Mouse (Mus musculus) liver, embryonic 15.5 days (tissue): ENCODE data around the gene Cnmd. TPM values are rescaled to one million over a fixed set of nuclear protein-coding genes. Genes with fewer than 3 reads are reported as not detected.
A peak's percentile ranks its signal among the peaks of the same experiment; 100 is the strongest.

ENCODE experiments used
- ATAC-seq: fragments of 200-750 bp; cut with Nextera tagmentation; 2 replicates; pipeline ENCODE4 v1.8.0; 2017; ENCODE audit warnings: moderate number of reproducible peaks, mild to moderate bottlenecking, moderate library complexity; ENCODE audit not compliant: insufficient read depth
- H3K27ac ChIP-seq: fragments of 300-500 bp; sonication (generic); replicated peaks from 2 replicates; pipeline ENCODE4 v1.5.1; 2015; ENCODE audit warnings: mild to moderate bottlenecking, inconsistent platforms
- H3K27me3 ChIP-seq: fragments of 300-500 bp; sonication (generic); 2 replicates; pipeline ENCODE4 v1.6.1; 2015; ENCODE audit warnings: mild to moderate bottlenecking, inconsistent platforms
- H3K36me3 ChIP-seq: fragments of 300-500 bp; sonication (generic); replicated peaks from 2 replicates; pipeline ENCODE4 v1.6.1; 2015; ENCODE audit warnings: moderate library complexity, mild to moderate bottlenecking, inconsistent platforms
- H3K4me1 ChIP-seq: fragments of 300-500 bp; sonication (generic); replicated peaks from 2 replicates; pipeline ENCODE4 v1.6.1; 2015; ENCODE audit warnings: inconsistent platforms
- H3K4me2 ChIP-seq: fragments of 300-500 bp; sonication (generic); 2 replicates; pipeline ENCODE4 v1.6.1; 2015; ENCODE audit warnings: moderate library complexity, mild to moderate bottlenecking, inconsistent platforms
- H3K4me3 ChIP-seq: fragments of 300-500 bp; sonication (generic); replicated peaks from 2 replicates; pipeline ENCODE4 v1.5.1; 2015; ENCODE audit warnings: mild to moderate bottlenecking, inconsistent platforms
- H3K9ac ChIP-seq: fragments of 300-500 bp; sonication (generic); 2 replicates; pipeline ENCODE4 v1.6.1; 2015; ENCODE audit warnings: moderate library complexity, mild to moderate bottlenecking, inconsistent platforms
- H3K9me3 ChIP-seq: fragments of 300-500 bp; sonication (generic); replicated peaks from 2 replicates; pipeline ENCODE4 v1.6.1; 2016; ENCODE audit warnings: inconsistent platforms
- WGBS: fragments of 180-500 bp; shearing (Covaris S2); methylation state at CpG from one replicate; pipeline ENCODE4 v1.1.7; 2015; ENCODE audit warnings: mixed read lengths; ENCODE audit not compliant: insufficient replicate concordance; 5-methylcytosine and 5-hydroxymethylcytosine counted together
- polyA plus RNA-seq: library from polyadenylated mRNA; unstranded; fragments of >200 nt; fragmentation: Nextera tagmentation; extraction: Ambion mirVana; gene quantifications from 2 replicates; pipeline ENCODE4 v1.2.1, GENCODE M21; 2015

Cnmd gene
- polyA plus RNA-seq, 1 experiment from 2014 or later = 1.1 TPM

DNA sequence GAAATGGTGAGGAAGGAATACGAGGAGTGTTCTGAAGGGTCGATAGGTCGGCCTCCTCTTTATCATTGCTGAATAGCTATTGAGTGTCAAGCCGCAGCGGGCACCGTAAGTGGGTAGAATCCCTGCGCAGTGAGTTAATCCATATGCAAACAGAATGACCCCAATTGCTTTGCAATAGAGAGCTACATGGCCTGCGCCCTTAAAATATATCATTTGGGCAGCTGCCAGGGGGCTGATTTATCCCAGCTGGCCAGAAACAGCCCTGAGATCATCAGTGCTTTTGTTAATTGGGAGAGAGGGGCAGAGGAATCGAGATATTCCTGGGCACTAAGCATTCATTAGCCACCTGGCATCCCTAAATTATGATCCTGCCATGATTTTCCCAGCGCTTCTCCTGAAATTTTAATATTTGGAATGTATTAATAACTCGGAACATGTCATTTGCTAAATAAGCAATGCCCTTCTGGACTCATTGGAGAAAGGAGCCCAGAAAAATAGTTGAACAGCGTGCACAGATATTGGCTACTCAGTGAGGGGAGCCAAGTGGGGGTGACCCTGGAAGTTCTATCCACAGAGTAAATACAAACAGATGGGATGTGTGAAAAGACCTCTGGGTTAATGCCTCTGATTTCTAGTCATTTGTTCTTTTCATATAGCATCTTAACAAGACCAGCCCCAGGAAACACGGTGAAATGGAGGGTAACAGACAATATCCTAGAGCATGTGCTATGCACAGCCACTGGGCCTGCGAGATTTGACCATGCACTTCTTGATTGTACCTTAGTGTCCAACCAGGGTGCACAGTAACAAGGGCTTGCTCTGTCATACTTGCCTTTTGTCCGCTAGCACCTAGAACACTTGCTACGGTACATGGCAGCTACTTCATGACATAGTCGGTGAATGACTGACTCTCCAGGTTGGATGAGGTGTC lies 11.4 kb upstream of the Cnmd start:
- Histone ChIP-seq H3K4me1 (no peaks in the 10 kb centered on the region), H3K27me3 (no peaks in the 10 kb centered on the region), H3K9me3 (no peaks in the 10 kb centered on the region), H3K4me3 (no peak overlapping the region), H3K36me3 (no peaks in the 10 kb centered on the region), H3K4me2 (no peak overlapping the region), H3K27ac (no peak overlapping the region), H3K9ac (no peak overlapping the region)
- 71% methylated on average over 17 of the region's 17 CpGs for whole genome bisulfite sequencing
- ATAC-seq = no peak

DNA sequence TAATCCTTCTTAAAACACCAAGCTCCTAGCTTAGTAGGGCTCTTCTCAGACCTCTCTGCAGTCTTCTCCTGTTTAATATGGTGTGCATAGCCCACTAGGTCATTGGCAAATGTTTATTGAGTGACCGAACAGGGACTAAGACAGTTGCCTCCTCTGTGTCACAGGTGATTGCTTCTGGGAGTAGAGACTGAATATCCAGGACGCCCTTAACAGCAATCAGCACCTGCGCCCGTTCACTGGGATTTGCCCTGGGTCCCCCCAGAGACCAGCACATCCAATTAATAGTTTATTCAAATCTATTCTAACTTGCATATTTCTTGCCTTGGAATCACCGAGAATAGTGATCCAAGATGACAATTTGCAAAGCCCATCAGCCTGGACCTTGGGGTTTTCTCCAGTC lies 10.6 kb upstream of the Cnmd start:
- no peak overlapping the region for H3K9ac ChIP-seq
- 66% methylated on average over 5 of the region's 5 CpGs for WGBS
- no peaks in the 10 kb centered on the region for H3K4me1 ChIP-seq
- H3K27ac ChIP-seq = no peak overlapping the region
- no peaks in the 10 kb centered on the region for H3K9me3 ChIP-seq
- H3K36me3 ChIP-seq = no peaks in the 10 kb centered on the region
- H3K27me3 ChIP-seq = no peaks in the 10 kb centered on the region
- H3K4me2 ChIP-seq = no peak overlapping the region
- no peak for ATAC-seq
- no peak overlapping the region for H3K4me3 ChIP-seq

DNA sequence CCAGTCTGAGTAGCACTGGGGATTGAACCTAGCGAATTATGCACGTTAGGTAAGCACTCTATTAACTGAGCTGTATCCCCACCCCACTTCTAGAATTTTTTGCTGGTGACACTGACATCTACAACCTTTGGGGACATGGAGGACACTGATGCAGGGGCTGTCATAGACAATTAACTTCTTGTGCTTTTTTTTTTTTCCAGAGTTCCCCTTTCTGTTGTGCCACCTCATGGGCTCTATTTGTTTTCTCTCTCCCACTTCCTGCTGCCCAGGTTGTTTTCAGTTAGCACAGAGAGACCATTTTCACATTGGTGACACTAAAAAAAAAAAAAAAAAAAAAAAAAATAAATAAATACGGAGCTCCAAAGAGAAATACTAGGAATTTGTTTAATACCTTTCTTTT lies 9.0 kb upstream of the Cnmd start:
- H3K9me3 ChIP-seq = no peaks in the 10 kb centered on the region
- no peak for ATAC-seq
- 58% methylated on average over 3 of the region's 3 CpGs for WGBS
- no peak overlapping the region for H3K9ac ChIP-seq
- H3K36me3 ChIP-seq = no peaks in the 10 kb centered on the region
- no peak overlapping the region for H3K27ac ChIP-seq
- no peak overlapping the region for H3K4me3 ChIP-seq
- no peak overlapping the region for H3K4me2 ChIP-seq
- H3K27me3 ChIP-seq = no peaks in the 10 kb centered on the region
- no peaks in the 10 kb centered on the region for H3K4me1 ChIP-seq

DNA sequence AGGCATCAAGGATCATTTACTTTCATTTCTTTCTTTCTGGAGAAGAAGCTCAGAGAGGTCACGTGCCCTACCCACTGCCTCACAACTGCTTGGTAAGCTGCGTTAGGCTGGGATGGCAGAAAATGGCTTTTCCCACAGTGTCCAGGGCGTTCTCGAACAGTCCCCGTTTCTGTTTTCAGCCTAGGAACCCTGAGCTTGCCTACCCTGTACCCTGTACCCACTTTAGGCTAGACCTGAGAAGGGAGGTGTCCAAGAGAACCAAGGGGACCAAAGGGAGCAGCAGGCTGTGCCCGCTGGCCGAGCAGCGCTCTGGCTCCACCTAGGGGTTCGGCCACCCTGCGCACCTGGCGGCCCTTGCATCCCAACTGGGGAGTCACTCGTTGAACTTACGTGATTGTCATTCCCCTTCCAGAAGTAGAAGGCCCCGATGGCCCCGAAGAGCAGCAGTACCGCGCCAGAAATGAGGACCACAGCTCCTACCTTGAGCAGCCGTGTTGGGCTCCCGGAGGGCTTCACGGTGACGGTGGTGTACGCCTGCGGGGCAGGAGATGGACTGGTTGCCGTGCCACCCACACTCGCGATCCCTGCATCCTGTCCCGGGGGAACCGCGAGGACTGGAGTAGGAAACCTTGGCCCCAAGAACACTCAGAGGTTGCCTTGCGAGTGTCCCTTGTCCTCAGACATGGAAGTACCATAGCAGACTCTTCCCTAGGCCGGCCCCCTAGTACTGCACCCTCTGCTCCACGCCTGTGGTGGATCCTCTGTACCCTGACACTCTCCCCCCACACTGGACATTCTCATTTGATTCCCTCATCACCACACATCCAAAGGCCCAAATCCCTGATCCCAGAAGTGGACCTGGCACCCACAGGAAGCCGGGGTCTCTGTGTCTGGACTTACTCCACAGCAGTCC lies 709 bp downstream of the Cnmd start:
- Histone ChIP-seq H3K4me2 (peak overlapping the region; percentile 41), H3K27me3 (peaks cover 7% of the 10 kb centered on the region), H3K4me1 (no peaks in the 10 kb centered on the region; the same call in 1 of the 2 replicates), H3K9me3 (no peaks in the 10 kb centered on the region), H3K4me3 (no peak overlapping the region), H3K36me3 (no peaks in the 10 kb centered on the region), H3K27ac (no peak overlapping the region), H3K9ac (no peak overlapping the region)
- 10% methylated on average over 33 of the region's 33 CpGs for WGBS
- ATAC-seq = no peak; the same call in 1 of the 2 replicates

DNA sequence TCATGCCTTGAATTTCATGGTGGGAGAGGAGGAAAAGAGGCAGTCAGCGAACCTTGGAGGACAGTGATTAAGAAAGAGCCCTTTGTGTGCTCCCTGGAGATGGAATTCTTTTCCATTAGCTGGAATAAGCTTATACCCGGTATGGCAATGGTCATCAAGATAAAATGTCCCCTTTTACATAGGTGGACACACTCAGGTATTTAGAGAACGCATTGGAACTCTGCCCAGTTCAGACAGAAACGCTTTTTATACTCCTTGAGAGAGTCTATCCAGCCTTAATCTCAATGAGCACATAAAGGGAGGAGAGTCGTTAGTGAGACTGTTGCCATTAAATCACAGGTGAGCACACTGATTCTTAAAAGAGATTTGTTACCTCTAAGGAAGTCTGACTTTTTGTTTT lies 1.5 kb downstream of the Cnmd start:
- H3K9me3 ChIP-seq = no peaks in the 10 kb centered on the region
- H3K27me3 ChIP-seq = peaks cover 7% of the 10 kb centered on the region
- H3K4me3 ChIP-seq = no peak overlapping the region
- H3K27ac ChIP-seq = no peak overlapping the region
- H3K9ac ChIP-seq = no peak overlapping the region
- H3K36me3 ChIP-seq = no peaks in the 10 kb centered on the region
- WGBS = 50% methylated on average over 5 of the region's 5 CpGs
- H3K4me1 ChIP-seq = no peaks in the 10 kb centered on the region; the same call in 1 of the 2 replicates
- H3K4me2 ChIP-seq = no peak overlapping the region
- ATAC-seq = no peak

DNA sequence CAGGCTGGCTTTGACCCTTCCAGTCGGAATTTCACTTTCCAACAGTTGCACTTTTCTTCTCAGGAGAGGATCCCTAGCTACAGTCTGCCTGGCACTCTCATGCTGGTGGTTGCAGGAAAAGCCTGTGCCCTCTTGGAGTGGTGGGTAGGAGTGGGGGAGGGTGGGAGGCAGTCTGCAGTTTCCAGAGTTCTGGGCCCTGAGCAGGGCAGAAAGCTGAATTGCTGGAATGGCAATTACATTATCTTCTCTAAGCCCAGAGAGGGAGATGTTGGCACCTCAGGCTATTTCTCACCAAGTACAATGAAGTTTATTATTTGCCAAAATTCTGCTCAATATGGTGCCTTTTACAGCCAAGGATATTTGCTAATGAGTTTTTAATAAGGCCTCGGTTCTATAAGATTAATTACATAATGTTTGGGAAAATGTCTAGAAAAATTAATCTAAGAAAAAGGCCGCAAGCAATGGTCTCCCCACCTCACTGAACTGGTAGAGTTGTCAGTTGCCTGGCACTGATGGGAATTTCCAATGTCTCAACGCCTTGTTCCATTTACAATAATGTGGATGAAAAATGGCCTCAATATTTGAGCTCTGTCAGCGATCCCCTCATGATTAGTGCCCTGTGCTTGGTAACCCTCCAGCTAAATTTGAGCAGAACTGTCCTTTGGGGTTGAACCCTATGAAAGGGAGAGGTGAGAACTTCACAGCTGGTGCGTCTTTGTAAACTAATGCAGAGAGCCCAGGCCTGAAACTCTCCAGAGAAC lies 3.0 kb downstream of the Cnmd start:
- H3K36me3 ChIP-seq = no peaks in the 10 kb centered on the region
- no peak for ATAC-seq
- no peaks in the 10 kb centered on the region for H3K9me3 ChIP-seq
- H3K27ac ChIP-seq = no peak overlapping the region
- no peak overlapping the region for H3K9ac ChIP-seq
- no peak overlapping the region for H3K4me2 ChIP-seq
- H3K27me3 ChIP-seq = peaks cover 7% of the 10 kb centered on the region
- no peak overlapping the region for H3K4me3 ChIP-seq
- 53% methylated on average over 6 of the region's 6 CpGs for WGBS
- no peaks in the 10 kb centered on the region; the same call in 1 of the 2 replicates for H3K4me1 ChIP-seq

DNA sequence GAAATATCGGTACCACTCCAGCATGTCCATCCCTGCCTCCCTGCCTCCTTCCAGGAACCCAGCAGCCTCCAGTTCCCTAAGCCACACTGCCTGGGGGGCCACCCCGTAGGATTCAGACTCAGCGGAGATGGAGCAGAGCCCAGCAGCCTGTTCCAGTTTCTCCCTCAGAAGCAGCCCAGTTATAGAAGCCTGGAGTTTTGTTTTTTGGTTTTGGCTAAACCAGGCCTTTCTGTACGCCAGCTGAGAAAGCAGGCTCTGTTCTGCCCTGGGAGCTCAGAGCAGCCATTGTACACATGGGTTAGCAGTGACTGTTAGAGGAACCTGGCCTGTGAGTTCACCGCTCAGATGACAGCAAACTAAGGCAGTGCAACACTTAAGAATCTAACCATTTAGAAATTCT lies 3.7 kb downstream of the Cnmd start:
- WGBS = 68% methylated on average over 5 of the region's 5 CpGs
- Histone ChIP-seq H3K36me3 (no peaks in the 10 kb centered on the region), H3K4me2 (no peak overlapping the region), H3K27me3 (peaks cover 7% of the 10 kb centered on the region), H3K4me3 (no peak overlapping the region), H3K9me3 (no peaks in the 10 kb centered on the region), H3K9ac (no peak overlapping the region), H3K27ac (no peak overlapping the region), H3K4me1 (no peaks in the 10 kb centered on the region; the same call in 1 of the 2 replicates)
- no peak for ATAC-seq

DNA sequence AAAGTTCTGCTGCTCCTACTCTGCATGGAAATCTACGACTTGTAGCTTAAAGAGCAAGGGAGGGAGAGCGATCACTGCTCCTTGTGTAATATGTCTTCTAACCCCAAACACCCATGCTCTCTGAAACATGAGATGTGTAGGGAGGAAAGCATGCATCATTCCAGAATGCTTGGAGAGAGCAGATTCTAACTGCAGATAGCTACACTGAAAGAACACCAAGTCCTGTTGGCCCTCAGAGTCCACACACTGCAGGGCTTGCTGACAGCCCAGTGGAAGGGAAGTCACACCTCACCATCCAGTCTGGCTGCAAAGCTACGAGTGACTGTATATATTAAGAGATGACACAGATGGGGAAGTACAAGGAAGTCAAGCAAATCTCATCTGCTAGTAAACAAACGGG lies 9.3 kb downstream of the Cnmd start:
- no peak overlapping the region for H3K4me2 ChIP-seq
- no peaks in the 10 kb centered on the region for H3K9me3 ChIP-seq
- H3K4me1 ChIP-seq = no peaks in the 10 kb centered on the region
- H3K4me3 ChIP-seq = no peak overlapping the region
- WGBS = 43% methylated on average over 4 of the region's 4 CpGs
- no peak for ATAC-seq
- no peak overlapping the region for H3K9ac ChIP-seq
- H3K36me3 ChIP-seq = no peaks in the 10 kb centered on the region
- no peaks in the 10 kb centered on the region for H3K27me3 ChIP-seq
- no peak overlapping the region for H3K27ac ChIP-seq

DNA sequence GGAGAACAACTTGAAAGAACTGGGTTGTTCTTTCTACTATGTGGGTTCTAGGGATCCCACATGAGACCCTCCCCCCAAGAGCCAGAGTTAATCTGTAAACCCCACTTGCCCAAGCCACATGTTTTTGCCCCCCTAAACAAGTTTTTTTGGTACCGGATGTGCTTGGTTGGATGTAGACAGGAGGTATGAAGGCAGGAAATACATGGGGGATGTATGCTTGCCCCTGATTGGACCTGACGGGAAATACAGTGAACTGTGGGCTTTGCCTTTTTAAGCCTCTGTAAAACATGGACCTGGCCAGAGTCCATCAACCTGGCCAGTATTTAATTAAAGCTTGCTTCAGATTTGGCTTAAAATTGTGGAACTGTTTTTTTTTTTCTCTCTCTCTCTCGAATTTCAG lies 12.3 kb downstream of the Cnmd start:
- H3K4me3 ChIP-seq = no peak overlapping the region
- no peaks in the 10 kb centered on the region for H3K36me3 ChIP-seq
- peaks cover 20% of the 10 kb centered on the region for H3K27me3 ChIP-seq
- no peaks in the 10 kb centered on the region for H3K4me1 ChIP-seq
- H3K9me3 ChIP-seq = no peaks in the 10 kb centered on the region
- no peak overlapping the region for H3K27ac ChIP-seq
- H3K4me2 ChIP-seq = no peak overlapping the region
- no peak overlapping the region for H3K9ac ChIP-seq
- WGBS = 38% methylated on average over 3 of the region's 3 CpGs
- ATAC-seq = no peak

DNA sequence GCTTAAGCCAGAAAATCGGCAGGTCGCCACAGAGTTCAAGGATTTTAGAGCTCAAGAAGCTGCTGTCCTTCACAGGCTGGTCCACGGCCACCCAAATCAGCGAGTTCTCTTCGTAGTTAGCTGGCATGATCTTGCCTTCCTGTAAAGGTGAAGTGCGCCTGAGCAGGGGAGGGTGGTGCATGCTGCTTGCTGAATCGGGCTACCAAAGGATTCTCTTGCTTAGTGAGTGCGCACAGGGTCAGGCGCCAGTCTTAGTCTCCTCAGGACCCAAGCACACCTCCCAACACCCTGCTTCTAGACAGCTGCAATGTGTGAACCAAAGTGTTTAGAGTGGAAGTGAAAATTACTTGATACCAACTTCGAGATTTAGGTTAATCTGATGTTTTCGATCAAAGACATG lies 16.6 kb downstream of the Cnmd start:
- no peak overlapping the region for H3K9ac ChIP-seq
- H3K9me3 ChIP-seq = no peaks in the 10 kb centered on the region
- no peak overlapping the region for H3K27ac ChIP-seq
- no peak overlapping the region for H3K4me2 ChIP-seq
- no peaks in the 10 kb centered on the region for H3K4me1 ChIP-seq
- 15% methylated on average over 11 of the region's 11 CpGs for WGBS
- no peak for ATAC-seq
- no peak overlapping the region for H3K4me3 ChIP-seq
- peaks cover 29% of the 10 kb centered on the region for H3K27me3 ChIP-seq
- no peaks in the 10 kb centered on the region for H3K36me3 ChIP-seq
